Mouse (Mus musculus): ENCODE measurements around the gene Rhbdf1. TPM values are rescaled to one million over a fixed set of nuclear protein-coding genes. Genes with fewer than 3 reads are reported as not detected.
A peak's percentile ranks its signal among the peaks of the same experiment; 100 is the strongest.

Gene Rhbdf1
- polyA plus RNA-seq, 1 experiment from 2014 or later, result 20.7 TPM

GRCm38 (mm10) chr11:32220607-32221224 lies 1.4 kb downstream of the Rhbdf1 start:
- 35% methylated on average over 10 of the region's 10 CpGs for WGBS

DNA sequence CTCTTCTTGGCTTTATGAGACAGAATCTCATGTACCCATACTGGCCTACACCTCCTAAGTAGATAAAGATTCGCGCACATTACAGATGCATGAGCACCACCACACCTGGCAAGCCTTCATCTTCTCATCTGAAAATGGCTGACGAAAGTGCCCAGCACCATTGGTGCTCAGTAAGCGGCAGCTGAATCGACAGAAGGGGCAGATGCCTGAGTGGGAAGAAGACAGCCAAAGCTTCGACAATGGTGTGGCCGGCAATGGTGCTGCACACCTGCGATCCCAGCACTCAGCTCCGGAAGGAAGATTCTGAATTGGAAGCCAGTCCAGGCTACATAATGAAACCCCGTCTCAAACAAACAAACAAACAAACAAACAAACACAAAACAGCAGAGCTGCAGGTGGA lies 2.8 kb downstream of the Rhbdf1 start:
- Histone ChIP-seq H3K4me2 (replicated peaks; ENCODE audit: low read depth) (no peak overlapping the region), H3K4me3 (ENCODE audit: low read depth, low read length) (no peak overlapping the region)
- WGBS, result 82% methylated on average over 10 of the region's 10 CpGs

More at GRCm38 (mm10) chr11:32220607-32221224, 1.4 kb downstream of the Rhbdf1 start:
- peaks cover 4% of the 10 kb centered on the region for H3K36me3 ChIP-seq (ENCODE audit: control insufficient read depth, insufficient read depth)
- TF ChIP-seq CTCF (IDR thresholded peaks at IDR 0.05; ENCODE audit: low read depth), result no peak
- H3K9me3 ChIP-seq (ENCODE audit: control insufficient read depth), result no peaks in the 10 kb centered on the region
- H3K4me1 ChIP-seq (replicated peaks; ENCODE audit: control insufficient read depth, insufficient read depth, low read length), result peaks cover 10% of the 10 kb centered on the region; the same call in 1 of the 2 replicates
- peak overlapping the region; percentile 84; the same call in 1 of the 2 replicates for H3K9ac ChIP-seq (ENCODE audit: low read depth, low read length)
- no peak for ATAC-seq
- no peaks in the 10 kb centered on the region for H3K27me3 ChIP-seq (replicated peaks; ENCODE audit: control insufficient read depth, insufficient read depth, low read length)
- no peak overlapping the region; the same call in 1 of the 2 replicates for H3K27ac ChIP-seq (ENCODE audit: low read depth, low read length)
- H3K4me3 ChIP-seq (ENCODE audit: low read depth, low read length), result peak overlapping the region; percentile 82
- H3K4me2 ChIP-seq (replicated peaks; ENCODE audit: low read depth), result peak overlapping the region; percentile 87

GRCm38 (mm10) chr11:32218501-32219050 lies 3.5 kb downstream of the Rhbdf1 start:
- H3K4me2 ChIP-seq (replicated peaks; ENCODE audit: low read depth), result no peak overlapping the region
- WGBS, result 61% methylated on average over 6 of the region's 6 CpGs

More for the DNA sequence above, 2.8 kb downstream of the Rhbdf1 start:
- no peak for TF ChIP-seq CTCF (IDR thresholded peaks at IDR 0.05; ENCODE audit: low read depth)
- Histone ChIP-seq H3K27me3 (replicated peaks; ENCODE audit: control insufficient read depth, insufficient read depth, low read length) (no peaks in the 10 kb centered on the region), H3K9me3 (ENCODE audit: control insufficient read depth) (no peaks in the 10 kb centered on the region), H3K36me3 (ENCODE audit: control insufficient read depth, insufficient read depth) (peaks cover 18% of the 10 kb centered on the region), H3K9ac (ENCODE audit: low read depth, low read length) (no peak overlapping the region), H3K27ac (ENCODE audit: low read depth, low read length) (no peak overlapping the region), H3K4me1 (replicated peaks; ENCODE audit: control insufficient read depth, insufficient read depth, low read length) (peaks cover 8% of the 10 kb centered on the region; the same call in 1 of the 2 replicates)
- ATAC-seq, result no peak

GRCm38 (mm10) chr11:32216851-32217250 lies 5.2 kb downstream of the Rhbdf1 start:
- H3K36me3 ChIP-seq (ENCODE audit: control insufficient read depth, insufficient read depth), result peaks cover 42% of the 10 kb centered on the region

More at GRCm38 (mm10) chr11:32218501-32219050, 3.5 kb downstream of the Rhbdf1 start:
- no peaks in the 10 kb centered on the region for H3K27me3 ChIP-seq (replicated peaks; ENCODE audit: control insufficient read depth, insufficient read depth, low read length)
- no peak for ATAC-seq
- no peak overlapping the region for H3K4me3 ChIP-seq (ENCODE audit: low read depth, low read length)
- no peaks in the 10 kb centered on the region for H3K9me3 ChIP-seq (ENCODE audit: control insufficient read depth)
- peaks cover 5% of the 10 kb centered on the region; the same call in 1 of the 2 replicates for H3K4me1 ChIP-seq (replicated peaks; ENCODE audit: control insufficient read depth, insufficient read depth, low read length)
- no peak overlapping the region for H3K9ac ChIP-seq (ENCODE audit: low read depth, low read length)
- no peak overlapping the region for H3K27ac ChIP-seq (ENCODE audit: low read depth, low read length)
- H3K36me3 ChIP-seq (ENCODE audit: control insufficient read depth, insufficient read depth), result peaks cover 25% of the 10 kb centered on the region
- no peak for TF ChIP-seq CTCF (IDR thresholded peaks at IDR 0.05; ENCODE audit: low read depth)

DNA sequence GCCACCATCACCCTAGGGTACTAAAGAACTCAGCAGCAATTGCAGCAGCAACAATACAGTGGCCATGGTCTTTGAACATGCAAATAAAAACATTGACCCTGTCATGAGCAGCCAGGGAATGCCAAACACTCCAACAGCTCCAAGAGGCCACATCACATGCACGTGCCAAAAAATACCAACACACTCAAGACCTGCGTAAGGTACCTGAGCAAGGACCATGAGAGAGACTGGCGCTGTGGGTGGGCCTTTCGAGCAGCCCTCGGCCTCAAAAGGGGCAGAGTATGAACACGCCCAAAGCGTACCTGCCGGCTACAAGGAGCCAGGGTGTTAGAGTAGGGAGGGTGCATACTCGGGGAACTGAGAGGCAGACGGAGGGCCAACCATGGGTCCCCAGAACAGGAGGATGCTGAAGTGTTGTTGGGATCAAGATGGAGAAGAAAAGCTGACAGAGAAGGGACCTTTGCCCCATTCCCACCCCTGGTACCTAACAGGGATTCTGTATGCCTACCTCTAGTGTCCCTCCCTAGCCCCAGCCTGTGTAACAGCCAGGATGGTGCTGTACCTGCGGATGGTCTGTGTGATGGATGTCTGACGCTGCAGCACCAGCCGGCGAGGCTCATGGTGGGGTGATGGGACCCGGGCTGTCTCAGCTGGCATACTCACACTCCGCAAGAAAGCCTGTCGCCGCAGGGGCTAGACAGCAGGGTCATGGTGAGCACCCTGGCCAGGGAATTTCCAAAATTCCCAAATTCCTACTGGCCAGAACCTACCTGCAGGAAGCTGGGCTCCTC lies 6.5 kb downstream of the Rhbdf1 start:
- no peak for ATAC-seq
- H3K4me3 ChIP-seq (ENCODE audit: low read depth, low read length), result no peak overlapping the region
- 93% methylated on average over 18 of the region's 18 CpGs for WGBS
- no peaks in the 10 kb centered on the region for H3K4me1 ChIP-seq (replicated peaks; ENCODE audit: control insufficient read depth, insufficient read depth, low read length)
- H3K9me3 ChIP-seq (ENCODE audit: control insufficient read depth), result no peaks in the 10 kb centered on the region
- no peak overlapping the region for H3K9ac ChIP-seq (ENCODE audit: low read depth, low read length)
- no peak overlapping the region for H3K27ac ChIP-seq (ENCODE audit: low read depth, low read length)
- TF ChIP-seq CTCF (IDR thresholded peaks at IDR 0.05; ENCODE audit: low read depth), result no peak
- H3K27me3 ChIP-seq (replicated peaks; ENCODE audit: control insufficient read depth, insufficient read depth, low read length), result no peaks in the 10 kb centered on the region
- no peak overlapping the region for H3K4me2 ChIP-seq (replicated peaks; ENCODE audit: low read depth)
- H3K36me3 ChIP-seq (ENCODE audit: control insufficient read depth, insufficient read depth), result peaks cover 55% of the 10 kb centered on the region

More at GRCm38 (mm10) chr11:32216851-32217250, 5.2 kb downstream of the Rhbdf1 start:
- H3K27me3 ChIP-seq (replicated peaks; ENCODE audit: control insufficient read depth, insufficient read depth, low read length), result no peaks in the 10 kb centered on the region
- WGBS, result 28% methylated on average over 8 of the region's 8 CpGs
- peak; percentile 95 for TF ChIP-seq CTCF (IDR thresholded peaks at IDR 0.05; ENCODE audit: low read depth)
- H3K9me3 ChIP-seq (ENCODE audit: control insufficient read depth), result no peaks in the 10 kb centered on the region
- H3K9ac ChIP-seq (ENCODE audit: low read depth, low read length), result no peak overlapping the region
- H3K27ac ChIP-seq (ENCODE audit: low read depth, low read length), result no peak overlapping the region
- peak; percentile 23; the same call in 1 of the 2 replicates for ATAC-seq
- H3K4me3 ChIP-seq (ENCODE audit: low read depth, low read length), result no peak overlapping the region
- H3K4me2 ChIP-seq (replicated peaks; ENCODE audit: low read depth), result no peak overlapping the region
- no peaks in the 10 kb centered on the region; the same call in 1 of the 2 replicates for H3K4me1 ChIP-seq (replicated peaks; ENCODE audit: control insufficient read depth, insufficient read depth, low read length)

DNA sequence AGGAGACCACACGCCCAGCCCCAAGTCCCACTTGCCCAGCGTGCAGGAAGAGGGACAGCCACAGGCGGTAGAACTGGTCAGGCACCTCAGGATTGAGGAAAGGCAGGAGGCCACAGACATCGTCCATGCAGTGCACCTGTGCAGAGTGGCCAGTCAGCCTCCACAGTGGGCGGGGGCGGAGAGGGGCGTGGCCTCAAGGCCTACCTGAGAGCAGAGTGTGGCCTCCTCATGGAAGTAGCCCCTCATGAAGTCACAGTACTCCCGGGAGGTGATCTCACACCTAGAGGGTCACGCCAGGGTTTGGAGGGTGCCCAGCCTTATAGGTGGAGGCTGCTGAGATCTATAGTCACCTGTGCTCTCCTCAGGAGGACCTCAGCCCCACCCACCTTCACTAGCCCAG lies 11.5 kb downstream of the Rhbdf1 start:
- Histone ChIP-seq H3K9me3 (ENCODE audit: control insufficient read depth) (no peaks in the 10 kb centered on the region), H3K27ac (ENCODE audit: low read depth, low read length) (no peak overlapping the region), H3K27me3 (replicated peaks; ENCODE audit: control insufficient read depth, insufficient read depth, low read length) (no peaks in the 10 kb centered on the region), H3K4me1 (replicated peaks; ENCODE audit: control insufficient read depth, insufficient read depth, low read length) (no peaks in the 10 kb centered on the region), H3K9ac (ENCODE audit: low read depth, low read length) (no peak overlapping the region), H3K36me3 (ENCODE audit: control insufficient read depth, insufficient read depth) (peaks cover 78% of the 10 kb centered on the region), H3K4me3 (ENCODE audit: low read depth, low read length) (no peak overlapping the region), H3K4me2 (replicated peaks; ENCODE audit: low read depth) (no peak overlapping the region)
- 70% methylated on average over 9 of the region's 9 CpGs for WGBS
- no peak for TF ChIP-seq CTCF (IDR thresholded peaks at IDR 0.05; ENCODE audit: low read depth)
- no peak for ATAC-seq
